Mouse (Mus musculus): Measurements from ENCODE around the gene Ascc2.
"Not testable (repeated sequence)": the region's sequence is repeated elsewhere in the genome, so short reads cannot be mapped to it uniquely, and the experiment has no call there.

Gene Ascc2

DNA sequence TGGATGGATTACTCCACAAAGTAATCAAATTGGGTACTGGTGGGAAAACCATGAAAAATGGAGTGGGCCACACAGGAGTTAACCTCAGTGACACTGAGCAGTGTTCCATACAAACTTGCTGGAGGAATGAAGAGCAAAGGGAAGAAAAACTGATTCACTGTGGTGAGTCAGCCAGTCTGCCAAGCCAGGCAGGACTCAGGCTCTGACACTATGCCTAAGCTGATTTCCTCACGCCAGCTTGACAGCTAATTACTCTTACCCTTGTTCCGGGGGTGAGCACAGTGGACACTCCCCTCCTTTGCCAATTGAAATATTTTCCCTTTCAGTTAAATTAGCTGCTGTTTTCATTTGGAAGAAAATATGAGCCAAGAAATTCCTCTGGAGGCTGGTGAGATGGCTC is 4.1 kb upstream of the Ascc2 start:
- DNase-seq (ENCODE audit: low spot score), result no peak

DNA sequence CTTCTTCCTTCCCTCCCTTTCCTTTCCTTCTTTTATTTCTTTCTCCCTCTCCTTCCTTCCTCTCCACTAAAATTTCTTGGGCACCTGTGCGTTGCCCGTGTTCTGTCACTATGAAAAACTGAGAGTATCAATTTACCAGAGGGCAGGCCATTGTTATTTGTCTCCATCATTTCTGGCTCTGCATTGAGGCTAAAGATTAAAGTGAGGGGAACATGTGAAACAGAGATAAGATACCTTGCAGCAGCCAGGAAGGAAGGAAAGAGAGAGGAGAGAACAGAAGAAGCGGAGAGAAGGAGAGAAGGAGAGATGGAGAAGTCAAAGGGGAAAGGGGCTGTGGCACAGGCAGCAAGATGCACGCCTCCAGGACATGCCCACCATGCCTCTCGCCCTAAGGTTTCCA is 3.2 kb upstream of the Ascc2 start:
- no peak for DNase-seq (ENCODE audit: low spot score)

DNA sequence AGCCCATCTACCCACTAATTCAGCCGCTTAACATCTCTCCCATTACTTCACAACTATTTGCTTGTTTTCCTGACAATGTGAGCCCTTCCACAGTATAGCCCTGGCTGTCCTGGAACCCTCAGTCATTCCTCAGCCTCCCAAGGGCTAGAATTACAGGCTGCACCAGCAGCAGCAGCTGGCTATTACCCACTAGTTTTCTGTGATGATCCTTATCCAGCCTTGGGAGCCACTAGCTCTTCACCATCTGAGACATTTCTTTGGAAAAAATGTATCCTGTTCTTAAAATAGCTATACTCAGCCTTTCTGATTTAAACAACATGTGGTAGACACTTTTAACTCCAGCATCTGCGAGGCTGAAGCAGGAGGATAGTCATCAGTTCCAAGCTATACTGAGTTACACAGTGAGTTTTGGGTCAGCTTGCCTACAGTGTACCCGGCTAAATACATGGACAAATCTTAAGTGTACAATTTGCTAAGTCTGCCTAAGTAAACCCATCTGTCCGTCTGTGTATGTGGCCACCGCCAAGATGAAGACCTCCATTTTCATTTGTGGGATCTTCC is 685 bp upstream of the Ascc2 start:
- DNase-seq (ENCODE audit: low spot score), result no peak

DNA sequence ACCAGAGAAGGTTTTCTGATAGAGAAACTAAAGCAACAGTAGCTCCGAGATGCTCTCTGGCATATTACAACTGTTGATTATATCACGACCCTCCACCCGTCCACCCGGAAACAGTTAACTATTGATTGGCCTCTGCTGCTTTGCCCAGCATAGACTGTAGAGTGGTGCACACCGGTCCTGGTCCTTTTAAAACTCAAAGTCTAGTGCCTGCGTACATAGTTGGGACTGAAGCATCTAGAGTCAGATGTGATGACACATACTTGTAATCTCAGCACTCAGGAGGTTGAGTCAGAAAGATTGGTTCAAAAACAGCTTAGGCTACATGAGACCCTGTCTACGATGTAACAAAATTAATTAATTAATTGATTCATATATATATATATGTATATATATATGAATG is 714 bp downstream of the Ascc2 start:
- DNase-seq (ENCODE audit: low spot score), result no peak

DNA sequence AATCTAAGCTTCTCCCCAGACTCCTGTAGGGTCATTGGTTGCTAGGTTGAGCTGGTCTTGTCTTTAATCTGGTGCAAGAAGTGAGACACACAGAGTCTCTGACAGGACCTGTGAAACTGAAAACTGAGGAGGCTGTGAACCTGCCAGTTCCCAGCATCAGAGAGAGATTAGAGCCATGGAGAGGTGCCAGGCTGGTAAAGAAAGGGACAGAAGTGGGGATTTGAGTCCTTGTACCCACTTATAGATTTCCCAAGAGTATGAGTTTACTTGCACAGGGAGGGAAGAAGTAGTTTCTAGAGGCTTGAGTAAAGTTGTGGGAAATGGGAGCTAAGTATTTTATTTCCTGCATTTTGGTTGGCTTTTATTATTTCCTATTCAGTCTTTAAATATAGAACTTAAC is 3.6 kb downstream of the Ascc2 start:
- DNase-seq (ENCODE audit: low spot score), result no peak

DNA sequence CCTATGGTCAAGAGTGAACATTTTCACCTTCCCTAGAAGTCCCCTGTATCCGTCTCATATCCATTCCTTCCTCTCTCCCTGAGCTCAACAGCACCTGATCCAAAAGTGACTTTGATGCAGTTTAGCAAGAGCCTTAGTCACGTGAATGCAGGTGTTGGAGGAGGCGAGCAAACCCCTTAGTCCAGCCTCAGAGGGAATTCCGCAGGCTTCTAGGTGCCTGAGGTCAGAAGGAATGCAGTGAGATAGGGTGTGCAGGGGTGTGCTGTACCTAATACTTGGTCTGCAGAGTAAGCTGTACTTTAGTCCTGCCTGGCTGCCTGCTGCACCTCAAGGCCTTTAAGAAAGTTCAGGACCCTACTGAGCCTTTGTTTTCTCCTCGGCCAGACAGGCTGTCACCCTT is 6.2 kb downstream of the Ascc2 start:
- no peak for DNase-seq (ENCODE audit: low spot score)

DNA sequence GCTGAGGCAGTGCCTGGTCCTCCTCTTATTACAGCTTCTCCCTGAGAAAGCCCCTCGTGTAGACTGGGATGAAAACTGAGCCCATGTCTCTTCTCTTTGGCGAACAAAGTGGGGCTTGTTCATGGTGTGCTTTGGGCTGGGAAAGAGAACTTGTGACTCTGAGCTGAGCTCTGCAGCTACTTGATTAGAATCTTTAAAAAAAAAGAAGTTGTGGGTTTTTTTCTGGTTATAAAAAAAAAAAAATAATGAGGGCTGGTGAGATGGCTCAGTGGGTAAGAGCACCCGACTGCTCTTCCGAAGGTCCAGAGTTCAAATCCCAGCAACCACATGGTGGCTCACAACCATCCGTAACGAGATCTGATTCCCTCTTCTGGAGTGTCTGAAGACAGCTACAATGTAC is 7.6 kb downstream of the Ascc2 start:
- not testable (repeated sequence) for DNase-seq (ENCODE audit: low spot score)

DNA sequence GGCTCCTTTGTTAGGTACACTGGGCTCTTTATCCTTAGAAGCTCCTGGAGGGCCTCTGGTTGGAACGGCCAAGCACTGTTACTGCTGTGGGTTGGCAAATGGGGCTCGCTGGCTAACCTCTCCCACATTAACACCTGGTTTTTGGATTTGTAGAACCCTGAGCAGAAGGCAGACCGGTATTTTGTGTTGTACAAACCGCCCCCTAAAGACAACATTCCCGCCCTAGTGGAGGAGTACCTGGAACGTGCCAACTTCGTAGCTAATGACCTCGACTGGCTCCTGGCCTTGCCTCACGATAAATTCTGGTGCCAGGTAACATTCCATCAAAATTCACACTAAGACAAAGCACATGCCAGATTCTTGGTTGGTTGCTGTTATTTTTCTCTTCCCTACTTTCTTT is 8.9 kb downstream of the Ascc2 start:
- DNase-seq (ENCODE audit: low spot score), result no peak

DNA sequence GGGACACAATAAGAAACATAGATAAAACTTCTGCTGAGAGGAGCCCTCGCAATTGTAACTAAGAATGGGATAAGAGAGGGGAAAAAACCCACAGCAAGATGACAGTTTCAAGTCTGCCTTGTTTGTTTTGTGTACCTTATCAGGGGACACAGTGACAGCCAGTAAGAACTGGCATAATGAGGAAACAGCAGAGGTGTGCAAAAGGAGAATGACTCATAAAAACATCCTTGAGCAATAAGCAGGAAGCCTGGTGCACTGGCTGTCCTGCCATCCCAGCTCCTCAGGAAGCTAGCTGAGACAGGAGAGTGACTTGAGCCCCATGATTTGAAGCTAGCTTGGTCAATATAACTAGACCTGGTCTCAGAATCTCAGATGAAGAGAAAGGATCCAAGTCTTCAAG is 22.3 kb downstream of the Ascc2 start:
- no peak for DNase-seq (ENCODE audit: low spot score)

DNA sequence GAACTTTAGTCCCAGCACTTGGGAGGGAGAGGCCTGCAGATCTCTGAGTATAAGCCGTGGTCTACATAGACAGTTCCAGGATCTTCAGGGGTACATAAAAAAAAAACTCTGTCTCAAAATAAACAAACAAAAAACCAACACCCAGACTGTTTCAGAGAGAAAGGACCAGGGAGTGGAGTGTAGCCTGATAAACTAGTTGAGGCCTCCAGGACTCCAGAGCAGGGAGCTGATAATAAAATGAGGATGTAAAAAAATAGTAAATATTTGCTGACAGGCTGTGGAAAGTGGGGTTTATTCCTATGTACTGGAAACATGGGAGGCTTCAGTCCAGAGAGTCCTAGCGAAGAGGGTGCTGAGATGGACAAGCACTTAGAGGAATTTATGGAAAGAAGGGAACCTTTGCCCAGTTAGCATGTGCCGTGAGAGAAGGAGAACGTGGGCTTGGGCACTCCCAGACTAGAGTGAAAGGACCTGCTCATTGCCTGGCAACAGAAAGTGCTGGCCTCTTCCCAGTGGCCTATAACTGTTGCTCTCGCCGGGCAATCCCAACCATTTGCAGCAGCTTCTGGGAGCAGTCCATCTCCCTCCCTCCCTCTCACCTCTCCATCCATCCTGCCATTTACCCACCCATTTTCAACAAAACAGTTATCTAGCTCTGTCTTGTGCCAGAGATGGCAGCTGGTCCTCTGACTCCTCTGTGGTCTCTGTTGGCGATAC is 22.9 kb downstream of the Ascc2 start:
- DNase-seq (ENCODE audit: low spot score), result no peak

DNA sequence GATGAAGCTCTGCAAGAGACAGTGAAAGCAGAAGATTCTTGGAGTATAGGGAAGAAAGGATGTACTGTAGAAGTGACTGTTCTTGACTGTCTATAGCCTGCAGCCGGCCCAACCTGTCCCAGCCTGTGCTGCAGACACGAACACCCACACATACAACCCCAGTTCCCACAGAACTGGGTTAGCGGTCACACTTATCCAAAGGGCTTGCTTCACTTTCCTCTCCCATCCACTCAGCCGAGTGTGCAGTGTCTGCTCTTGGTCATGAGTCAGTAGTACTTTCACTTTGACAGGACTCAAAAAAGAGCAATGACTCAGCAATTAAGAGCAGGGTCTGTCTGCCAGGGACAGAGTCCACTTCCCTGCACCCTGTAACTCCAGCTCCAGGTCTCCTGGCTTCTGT is 23.8 kb downstream of the Ascc2 start:
- no peak for DNase-seq (ENCODE audit: low spot score)

DNA sequence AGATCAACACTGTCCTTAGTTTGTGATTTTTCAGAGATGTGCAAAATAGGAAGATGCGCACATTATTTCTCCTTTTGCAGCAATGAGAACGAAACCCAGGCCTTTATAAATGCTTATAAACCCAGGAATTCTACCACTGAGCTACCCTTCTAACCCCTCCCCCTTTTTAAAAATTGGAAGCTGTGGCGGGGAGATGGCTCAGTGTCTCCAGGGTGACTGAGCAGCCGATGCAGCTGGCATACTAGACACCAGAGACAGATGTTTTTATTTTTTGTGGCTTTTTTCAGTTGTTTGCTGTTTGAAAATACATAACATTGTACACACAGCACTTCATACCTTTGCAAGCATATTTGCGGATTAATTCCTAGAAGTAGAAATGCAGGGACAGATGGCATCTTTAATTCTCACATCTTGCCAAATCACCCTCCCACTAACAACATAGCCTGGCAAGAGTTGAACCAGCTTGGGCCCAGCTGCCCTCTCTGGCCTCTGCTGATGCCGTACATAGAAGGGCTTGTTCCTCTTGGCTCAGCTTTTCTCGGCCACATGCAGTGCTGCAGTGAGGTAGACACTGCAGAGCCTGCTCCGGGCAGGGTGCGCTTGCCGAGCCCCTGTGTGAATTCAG is 24.4 kb downstream of the Ascc2 start:
- DNase-seq (ENCODE audit: low spot score), result no peak

DNA sequence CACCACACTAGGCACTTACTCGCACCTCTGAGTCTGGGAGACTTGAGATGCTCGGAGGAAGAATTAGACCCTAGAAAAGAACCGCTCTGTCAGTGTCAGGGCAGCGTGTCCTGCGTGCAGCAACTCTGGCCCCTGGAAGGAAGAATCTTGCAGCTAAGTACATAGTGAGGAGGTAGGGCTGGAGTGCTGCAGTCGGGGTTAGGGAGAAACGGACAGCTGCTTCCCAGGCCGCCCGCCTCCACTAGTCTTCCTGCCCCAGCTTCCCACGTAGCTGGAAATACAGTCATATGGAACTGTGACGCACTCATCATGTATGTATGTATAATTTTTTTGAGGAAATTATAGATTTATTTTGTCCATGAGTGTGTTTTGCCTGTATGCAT is 24.9 kb downstream of the Ascc2 start:
- DNase-seq (ENCODE audit: low spot score), result no peak

DNA sequence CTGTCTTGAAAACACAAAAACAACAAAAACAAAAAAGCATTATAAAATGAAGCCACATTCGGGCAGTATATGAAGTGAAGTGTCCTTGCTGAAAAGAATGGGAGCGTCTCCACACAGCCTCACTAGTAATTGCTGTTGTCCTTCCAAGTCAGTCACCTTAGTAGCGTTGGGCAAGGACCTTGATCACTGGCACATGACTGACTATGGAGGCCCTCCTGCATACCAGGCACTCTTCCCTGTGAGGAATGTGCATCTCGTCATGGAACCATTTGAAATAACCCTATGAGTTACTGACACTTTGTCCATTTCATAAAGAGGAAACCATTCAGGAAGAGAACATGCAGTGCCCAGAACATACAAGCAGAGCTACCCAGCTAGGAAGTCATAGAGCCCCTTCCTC is 34.2 kb downstream of the Ascc2 start:
- no peak for DNase-seq (ENCODE audit: low spot score)

DNA sequence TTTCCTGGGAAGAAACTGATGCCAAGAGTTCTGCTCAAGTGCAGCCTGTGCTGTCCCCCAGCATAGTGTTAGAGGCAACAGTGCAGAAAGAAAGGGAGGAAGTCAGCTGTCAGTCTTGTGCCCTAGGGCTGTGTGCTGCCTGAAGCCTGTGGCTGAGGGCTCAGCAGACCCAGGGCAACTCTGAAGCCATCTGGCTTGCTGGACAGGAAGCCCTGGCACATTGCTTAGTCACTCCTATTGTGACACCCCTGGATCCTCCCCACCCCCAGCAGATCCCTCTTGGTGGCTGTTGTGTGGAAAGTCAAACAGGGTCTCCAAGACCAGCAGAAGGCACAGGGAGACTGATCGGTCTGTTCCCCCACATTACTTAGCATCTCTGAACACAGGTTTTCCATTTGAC is 37.0 kb downstream of the Ascc2 start:
- DNase-seq (ENCODE audit: low spot score), result no peak

DNA sequence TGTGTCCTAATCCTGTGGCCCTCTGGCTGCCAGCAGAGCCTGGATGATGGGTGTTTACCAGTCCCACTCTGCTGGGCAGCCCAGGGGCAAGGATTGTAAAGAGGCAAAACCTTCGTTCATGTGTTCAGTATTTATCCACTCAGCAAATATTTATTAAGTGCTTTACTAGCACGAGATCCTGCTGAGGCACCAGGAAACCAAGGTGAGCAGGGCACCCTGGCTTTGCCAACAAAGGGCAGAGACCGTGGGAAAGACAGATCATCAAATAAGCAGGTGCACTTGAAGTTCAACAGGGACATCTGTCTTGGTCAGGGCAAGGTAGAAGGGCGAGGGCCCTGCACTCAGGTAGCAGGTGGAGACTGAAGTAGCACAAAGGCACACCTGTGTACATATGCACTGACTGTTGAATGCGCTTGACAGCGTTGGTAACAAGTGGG is 37.6 kb downstream of the Ascc2 start:
- DNase-seq (ENCODE audit: low spot score), result no peak

DNA sequence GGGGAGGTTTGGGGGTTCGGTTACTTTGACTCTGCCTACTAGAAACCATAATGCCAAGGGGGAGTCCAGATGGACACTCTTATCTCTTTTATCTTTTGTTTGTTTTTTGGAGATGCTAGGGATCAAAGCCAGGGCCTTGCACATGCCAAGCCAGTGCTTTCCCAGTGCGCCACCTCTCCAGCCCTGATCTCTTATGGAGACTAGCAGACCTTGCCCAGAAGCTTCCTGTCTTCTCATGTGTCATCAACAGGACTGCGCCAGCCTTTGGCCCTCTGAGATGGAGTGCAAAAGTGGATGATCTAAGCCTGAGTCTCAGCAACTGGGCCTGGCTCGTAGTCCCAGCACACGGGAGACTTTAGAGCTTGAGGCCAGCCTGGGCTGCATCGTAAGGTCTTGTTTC is 38.1 kb downstream of the Ascc2 start:
- no peak for DNase-seq (ENCODE audit: low spot score)

DNA sequence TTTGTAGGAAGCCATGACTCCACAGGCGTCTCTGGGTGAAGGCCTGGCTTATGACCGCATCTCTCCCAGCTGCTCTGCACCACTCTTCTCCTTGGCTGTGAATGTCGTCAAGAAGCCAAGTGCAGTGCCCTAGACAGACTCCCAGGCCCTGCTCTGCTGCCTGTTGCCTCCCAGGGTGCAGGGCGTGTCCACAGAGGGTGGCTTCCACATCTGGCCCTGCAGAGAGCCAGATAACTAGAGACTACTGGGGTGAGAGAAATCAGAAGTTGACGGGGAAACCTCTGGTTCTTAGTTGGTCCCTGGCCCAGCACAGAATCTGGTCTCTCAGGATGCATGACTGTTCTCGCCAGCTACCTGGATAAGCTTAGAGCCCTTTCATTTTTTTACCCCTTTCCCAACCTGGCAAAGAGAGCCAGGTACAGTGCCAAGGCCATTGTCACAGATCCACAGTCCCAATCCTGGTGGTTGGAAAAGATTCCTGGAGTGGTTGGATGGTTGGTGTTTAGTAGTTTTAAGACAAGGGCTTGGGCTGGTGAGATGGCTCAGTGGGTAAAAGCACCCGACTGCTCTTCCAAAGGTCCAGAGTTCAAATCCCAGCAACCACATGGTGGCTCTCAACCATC is 39.8 kb downstream of the Ascc2 start:
- no peak for DNase-seq (ENCODE audit: low spot score)

DNA sequence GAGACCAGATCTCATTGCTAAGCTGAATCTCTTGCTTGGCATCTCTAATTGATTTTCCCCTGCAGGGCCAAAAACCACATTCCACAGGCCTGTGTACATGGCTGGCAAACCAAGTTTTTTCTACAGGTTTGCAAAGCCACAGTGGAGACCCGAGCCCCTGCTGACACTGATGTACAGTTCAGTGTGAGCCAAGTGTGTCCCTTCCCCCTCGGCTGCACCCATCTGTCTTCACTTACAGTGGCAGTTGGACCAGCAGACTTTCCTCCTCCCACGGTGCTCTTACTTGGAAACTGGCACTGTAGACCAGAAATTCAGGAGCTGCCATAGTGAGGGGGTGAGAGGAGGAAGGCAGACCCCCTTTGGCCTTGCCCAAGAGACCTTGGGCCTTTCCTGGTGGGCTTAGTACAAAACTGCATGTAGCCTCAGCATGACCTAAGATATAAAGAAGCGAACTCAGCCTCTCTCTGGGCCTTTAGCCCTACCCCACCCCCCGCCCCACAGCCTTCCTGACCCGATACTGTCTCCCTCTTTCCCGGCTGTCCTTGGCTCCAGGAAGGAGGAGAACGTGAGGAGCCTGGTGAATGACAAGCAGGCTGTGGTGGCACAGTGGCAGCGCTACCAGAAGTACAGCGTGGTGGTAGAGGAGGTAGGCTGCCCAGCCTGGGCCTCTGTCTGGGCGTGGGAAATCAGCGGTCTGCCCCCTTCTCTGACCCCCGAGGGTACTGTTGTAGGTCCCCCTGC is 41.3 kb downstream of the Ascc2 start:
- DNase-seq (ENCODE audit: low spot score), result no peak

DNA sequence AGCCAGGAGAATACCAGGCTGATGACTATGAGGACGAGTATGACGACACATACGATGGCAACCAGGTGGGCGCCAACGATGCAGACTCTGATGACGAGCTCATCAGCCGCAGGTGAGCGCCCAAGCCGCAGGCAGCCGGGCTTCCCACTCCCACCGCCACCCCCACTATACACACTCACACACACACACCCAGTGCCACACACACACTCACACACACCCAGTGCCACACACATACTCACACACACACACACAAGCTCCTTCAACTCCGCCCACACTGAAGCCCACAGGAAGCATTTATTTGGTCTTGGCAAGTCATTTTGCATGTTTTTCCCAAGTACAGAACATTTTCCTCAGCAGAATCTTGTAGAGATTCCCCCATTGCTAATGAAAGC is 41.9 kb downstream of the Ascc2 start:
- no peak for DNase-seq (ENCODE audit: low spot score)

DNA sequence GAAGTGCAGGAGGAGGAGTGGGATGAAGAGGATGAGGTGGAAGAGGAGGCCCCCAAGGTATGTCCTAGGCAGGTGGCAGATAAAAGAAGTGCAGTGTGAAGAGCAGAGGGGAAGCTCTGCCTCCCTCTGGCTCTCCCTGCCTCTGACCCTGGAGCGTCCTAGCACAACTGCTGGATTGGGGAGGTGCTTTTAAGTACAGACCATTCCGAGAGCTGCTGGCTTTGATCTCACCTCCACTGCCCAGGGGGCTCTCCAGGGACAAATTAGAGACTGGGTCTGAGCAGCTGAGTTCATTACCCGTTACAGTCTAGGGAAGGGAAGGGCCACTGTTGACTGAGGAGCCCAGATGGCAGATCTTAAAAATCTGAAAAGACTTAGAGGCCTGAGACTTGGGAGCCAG is 42.6 kb downstream of the Ascc2 start:
- DNase-seq (ENCODE audit: low spot score), result no peak

DNA sequence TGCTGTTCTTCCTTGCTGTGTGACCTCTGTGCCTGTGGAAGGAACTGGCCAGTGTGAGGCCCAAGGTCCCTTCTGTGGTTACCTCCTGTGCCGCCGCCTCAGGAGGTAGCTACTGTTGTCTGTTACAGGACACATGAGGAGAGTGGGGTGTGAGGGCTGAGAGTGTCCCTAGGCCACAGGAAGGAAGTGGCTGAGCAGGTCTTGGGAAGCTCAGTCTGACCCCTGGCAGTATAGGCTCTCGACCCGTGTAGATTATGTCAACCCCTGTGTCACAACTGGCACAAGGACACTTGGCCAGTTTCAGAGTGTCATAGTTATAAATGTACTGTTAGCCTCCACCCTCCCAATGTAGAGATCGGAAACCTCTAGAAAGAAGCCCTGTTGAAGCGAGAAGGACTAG is 46.0 kb downstream of the Ascc2 start:
- DNase-seq (ENCODE audit: low spot score), result no peak

DNA sequence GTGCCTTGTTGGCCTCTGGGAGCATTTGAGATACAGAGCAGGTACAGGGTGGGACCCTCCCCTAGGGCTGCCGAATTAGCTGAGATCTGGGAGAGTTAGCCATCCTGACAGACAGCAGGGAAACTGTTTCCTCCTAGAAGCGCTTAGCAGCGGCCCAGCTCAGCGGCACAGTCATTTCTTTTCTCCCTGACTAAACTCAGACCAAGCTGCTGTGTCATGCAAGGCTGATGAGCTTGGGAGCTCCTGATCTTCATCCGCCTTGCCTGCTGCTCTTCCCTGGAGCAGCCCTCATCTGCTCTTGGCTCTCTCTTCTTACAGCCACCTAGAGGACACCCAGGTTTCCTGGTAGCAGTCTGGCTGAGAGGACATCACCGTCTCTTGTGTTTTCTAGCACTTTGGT is 46.6 kb downstream of the Ascc2 start:
- DNase-seq (ENCODE audit: low spot score), result no peak

Data from ovary, postnatal 14 days (tissue).